Mouse (Mus musculus) MEL (cell line): ENCODE measurements around the gene Loxl1.

Experiments
- CTCF ChIP-seq, 3 experiments: IDR thresholded peaks in 2 of 3; conservative IDR thresholded peaks in 1 of 3; 2 replicates each; pipeline ENCODE4 v1.5.1; 2011 to 2012; ENCODE audit warnings: low read length in 3 of 3, low read depth in 2 of 3, mild to moderate bottlenecking in 2 of 3, improper control_type of control experiment in 1 of 3, inconsistent platforms in 1 of 3, mixed read lengths in 1 of 3, moderate library complexity in 1 of 3; ENCODE audit not compliant: control insufficient read depth in 1 of 3, insufficient read depth in 1 of 3, poor library complexity in 1 of 3, severe bottlenecking in 1 of 3
- EP300 ChIP-seq, 2 experiments: IDR thresholded peaks; 2 replicates each; pipeline ENCODE4 v1.6.1; 2011; ENCODE audit warnings: improper control_type of control experiment in 2 of 2, low read length in 2 of 2, low read depth in 1 of 2, mild to moderate bottlenecking in 1 of 2
- HCFC1 ChIP-seq: IDR thresholded peaks from 2 replicates; pipeline ENCODE4 v1.6.1; 2012; ENCODE audit warnings: low read depth, mild to moderate bottlenecking, inconsistent platforms, low read length, improper control_type of control experiment, moderate library complexity
- MXI1 ChIP-seq: IDR thresholded peaks from 2 replicates; pipeline ENCODE4 v1.6.1; 2011; ENCODE audit warnings: mild to moderate bottlenecking, low read depth, low read length, improper control_type of control experiment
- TBP ChIP-seq: IDR thresholded peaks from 2 replicates; pipeline ENCODE4 v1.8.0; 2011; ENCODE audit warnings: low read depth, low read length, improper control_type of control experiment

GRCm38 (mm10) chr9:58361956-58362355 is 49.0 kb upstream of the Loxl1 start:
- TF ChIP-seq HCFC1 (no peak), MXI1 (no peak), EP300 (IDR thresholded peaks at IDR 0.05; ENCODE audit: low read depth in 1 of 2, low read length in 2 of 2) (no peak), TBP (no peak), CTCF (IDR thresholded peaks at IDR 0.05 in 2 of 3, conservative IDR thresholded peaks at IDR 0.05 in 1 of 3; ENCODE audit: control insufficient read depth in 1 of 3, insufficient read depth in 1 of 3, low read depth in 2 of 3, low read length in 3 of 3, poor library complexity in 1 of 3, severe bottlenecking in 1 of 3) (no peak)
